Mouse (Mus musculus) forebrain, embryonic 14.5 days (tissue): Measurements from ENCODE around the gene Cdk17. TPM values are rescaled to one million over a fixed set of nuclear protein-coding genes. Genes with fewer than 3 reads are reported as not detected.

Experiments
- ATAC-seq: fragments of 200-750 bp; cut with Nextera tagmentation; 2 replicates; pipeline ENCODE4 v1.8.0; 2017; ENCODE audit warnings: mild to moderate bottlenecking, moderate library complexity
- DNase-seq: peaks from one replicate; pipeline ENCODE4 v3.0.0-alpha.2; 2015; ENCODE audit warnings: low spot score
- H3K27ac ChIP-seq: fragments of 300-500 bp; sonication (generic); 2 replicates; pipeline ENCODE4 v1.5.1; 2014; ENCODE audit warnings: low read depth, mild to moderate bottlenecking, control low read depth, low read length, moderate library complexity
- H3K27me3 ChIP-seq: fragments of 300-500 bp; sonication (generic); replicated peaks from 2 replicates; pipeline ENCODE4 v1.6.1; 2014; ENCODE audit warnings: low read length, control low read depth, mixed read lengths; ENCODE audit not compliant: control insufficient read depth, insufficient read depth
- H3K36me3 ChIP-seq: fragments of 300-500 bp; sonication (generic); 2 replicates; pipeline ENCODE4 v1.6.1; 2014; ENCODE audit warnings: low read length, control low read depth; ENCODE audit not compliant: control insufficient read depth, insufficient read depth
- H3K4me1 ChIP-seq: fragments of 300-500 bp; sonication (generic); 2 replicates; pipeline ENCODE4 v1.6.1; 2014; ENCODE audit warnings: antibody characterized with exemption, low read length, control low read depth; ENCODE audit not compliant: control insufficient read depth, insufficient read depth
- H3K4me2 ChIP-seq: fragments of 300-500 bp; sonication (generic); 2 replicates; pipeline ENCODE4 v1.6.1; 2014; ENCODE audit warnings: mild to moderate bottlenecking, control low read depth, low read length
- H3K4me3 ChIP-seq: fragments of 300-500 bp; sonication (generic); 2 replicates; pipeline ENCODE4 v1.5.1; 2014; ENCODE audit warnings: low read depth, low read length, control low read depth
- H3K9ac ChIP-seq: fragments of 300-500 bp; sonication (generic); 2 replicates; pipeline ENCODE4 v1.6.1; 2014; ENCODE audit warnings: mild to moderate bottlenecking, low read length, control low read depth, moderate library complexity
- H3K9me3 ChIP-seq: fragments of 300-500 bp; sonication (generic); replicated peaks from 2 replicates; pipeline ENCODE4 v1.6.1; 2016; ENCODE audit warnings: low read length, control low read depth, mixed read lengths; ENCODE audit not compliant: control insufficient read depth
- WGBS: fragments of 180-500 bp; shearing (Covaris S2); extraction: QIAGEN DNeasy Blood & Tissue Kit; methylation state at CpG from one replicate; pipeline ENCODE4 v1.1.7; 2014; 5-methylcytosine and 5-hydroxymethylcytosine counted together
- polyA plus RNA-seq: library from polyadenylated mRNA; unstranded; fragments of >200 nt; fragmentation: Nextera tagmentation; extraction: Ambion mirVana; gene quantifications from 2 replicates; pipeline ENCODE4 v1.2.1, GENCODE M21; 2014

Gene Cdk17
- polyA plus RNA-seq, 1 experiment from 2014 or later, result 52.5 TPM

GRCm38 (mm10) chr10:93285489-93285888 lies 124.8 kb downstream of the Cdk17 start:
- Histone ChIP-seq H3K4me1 (peaks cover 4% of the 10 kb centered on the region; the same call in 1 of the 2 replicates), H3K36me3 (no peaks in the 10 kb centered on the region), H3K9me3 (no peaks in the 10 kb centered on the region), H3K27ac (no peak overlapping the region), H3K27me3 (no peaks in the 10 kb centered on the region), H3K9ac (no peak overlapping the region), H3K4me3 (no peak overlapping the region), H3K4me2 (no peak overlapping the region)
- no peak for DNase-seq
- ATAC-seq, result no peak
- 91% methylated on average over 5 of the region's 5 CpGs for WGBS

DNA sequence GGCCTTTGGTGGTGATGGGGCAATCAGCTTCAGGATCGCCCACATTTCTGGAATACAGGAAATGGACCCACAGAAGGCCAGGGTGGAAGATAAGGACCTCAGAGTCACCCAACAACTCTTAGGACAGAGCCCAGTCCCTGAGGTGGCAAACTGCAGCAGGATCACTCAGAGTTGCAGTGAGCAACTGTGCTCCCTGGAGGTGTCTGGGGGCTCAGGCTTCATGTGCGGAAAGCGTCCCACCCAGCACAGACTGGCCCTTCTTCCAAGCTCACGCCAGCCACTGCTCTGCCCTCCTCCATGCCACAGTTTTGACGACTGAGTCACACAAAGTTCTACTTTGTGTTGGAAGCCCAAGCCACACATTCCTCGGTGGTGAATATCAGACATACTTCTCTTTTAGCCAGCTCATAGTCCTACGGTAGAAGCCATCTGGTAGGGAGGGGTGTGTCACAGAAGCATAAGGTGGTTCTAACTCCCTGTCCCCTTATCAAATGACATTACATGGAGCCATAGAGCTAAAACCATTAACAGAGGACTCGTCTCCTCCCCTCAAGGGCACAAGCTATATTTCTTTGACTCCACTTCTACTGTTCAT lies 127.0 kb downstream of the Cdk17 start:
- Histone ChIP-seq H3K27ac (no peak overlapping the region), H3K36me3 (no peaks in the 10 kb centered on the region), H3K9me3 (no peaks in the 10 kb centered on the region), H3K4me1 (no peaks in the 10 kb centered on the region; the same call in 1 of the 2 replicates), H3K27me3 (no peaks in the 10 kb centered on the region), H3K4me3 (no peak overlapping the region), H3K4me2 (no peak overlapping the region), H3K9ac (no peak overlapping the region)
- ATAC-seq (no peak), DNase-seq (no peak)
- 89% methylated on average over 8 of the region's 8 CpGs for WGBS

DNA sequence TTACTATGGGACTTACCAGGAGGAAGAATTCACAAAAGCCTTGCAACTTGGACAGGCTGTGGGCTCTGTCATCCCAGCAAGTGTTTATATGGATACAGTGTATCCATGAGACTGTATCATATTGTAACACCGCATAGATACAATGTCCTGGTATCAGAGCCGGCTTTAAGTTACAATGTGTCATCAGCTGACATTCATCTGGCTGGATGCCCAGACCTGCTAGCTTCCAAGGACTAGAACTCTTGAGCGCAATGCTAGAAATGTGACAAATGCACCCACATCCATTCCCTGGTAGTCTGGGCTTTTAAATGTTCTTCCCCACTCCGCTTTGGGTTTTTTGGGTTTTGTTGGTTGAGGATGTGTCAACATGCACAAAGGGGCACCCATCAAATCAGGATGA lies 127.7 kb downstream of the Cdk17 start:
- no peaks in the 10 kb centered on the region for H3K9me3 ChIP-seq
- H3K4me3 ChIP-seq, result no peak overlapping the region
- H3K36me3 ChIP-seq, result no peaks in the 10 kb centered on the region
- H3K9ac ChIP-seq, result no peak overlapping the region
- no peaks in the 10 kb centered on the region; the same call in 1 of the 2 replicates for H3K4me1 ChIP-seq
- 55% methylated on average over 4 of the region's 4 CpGs for WGBS
- H3K27me3 ChIP-seq, result no peaks in the 10 kb centered on the region
- DNase-seq, result peak; percentile 74
- H3K27ac ChIP-seq, result no peak overlapping the region
- no peak for ATAC-seq
- H3K4me2 ChIP-seq, result no peak overlapping the region

DNA sequence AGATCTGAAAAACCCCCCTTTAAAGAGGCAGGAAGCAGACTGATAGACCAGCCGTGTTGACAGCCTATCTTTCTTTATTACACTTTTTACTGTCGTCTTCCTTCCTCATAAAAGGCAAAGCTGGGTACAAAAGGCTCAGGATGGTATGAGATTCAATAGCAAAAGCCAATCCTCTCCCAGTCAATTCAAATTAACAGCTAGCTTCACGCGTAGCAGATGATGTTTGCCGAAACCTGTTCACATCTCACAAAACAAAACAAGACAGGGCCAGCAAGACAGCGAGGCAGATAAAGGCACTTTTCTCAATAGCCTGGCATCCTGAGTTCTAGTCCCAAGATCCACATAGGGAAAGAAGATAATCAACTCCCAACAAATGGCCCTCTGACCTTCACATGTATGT lies 128.7 kb downstream of the Cdk17 start:
- Histone ChIP-seq H3K4me3 (no peak overlapping the region), H3K27me3 (no peaks in the 10 kb centered on the region), H3K4me1 (peaks cover 2% of the 10 kb centered on the region; the same call in 1 of the 2 replicates), H3K36me3 (no peaks in the 10 kb centered on the region), H3K27ac (no peak overlapping the region), H3K9ac (no peak overlapping the region), H3K9me3 (no peaks in the 10 kb centered on the region), H3K4me2 (no peak overlapping the region)
- ATAC-seq (peak; percentile 63; the same call in 1 of the 2 replicates), DNase-seq (peak; percentile 70)
- 62% methylated on average over 6 of the region's 6 CpGs for WGBS

DNA sequence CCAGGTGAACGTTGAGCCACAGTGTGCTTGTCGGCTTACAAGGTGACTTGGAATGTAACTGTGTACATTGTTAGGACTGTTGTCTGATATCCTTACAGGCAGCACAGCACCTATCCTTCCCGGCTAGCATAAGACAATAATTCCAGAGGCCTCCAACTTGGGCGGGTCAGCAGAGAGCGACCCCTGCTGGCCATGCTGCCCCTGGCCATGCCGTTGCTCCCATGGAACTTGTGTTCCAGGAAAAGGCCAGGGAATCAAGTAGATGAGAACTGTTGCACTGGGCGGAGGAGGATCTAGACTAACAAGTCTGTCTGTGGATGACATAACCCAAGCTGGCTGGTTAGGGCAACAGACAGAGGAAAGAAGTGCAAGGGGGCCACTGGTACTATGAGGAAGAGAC lies 130.7 kb downstream of the Cdk17 start:
- Histone ChIP-seq H3K4me1 (peaks cover 3% of the 10 kb centered on the region; the same call in 1 of the 2 replicates), H3K4me2 (no peak overlapping the region), H3K4me3 (no peak overlapping the region), H3K9me3 (no peaks in the 10 kb centered on the region), H3K9ac (no peak overlapping the region), H3K27me3 (no peaks in the 10 kb centered on the region), H3K36me3 (no peaks in the 10 kb centered on the region), H3K27ac (no peak overlapping the region)
- WGBS, result 32% methylated on average over 7 of the region's 7 CpGs
- DNase-seq (peak; percentile 62), ATAC-seq (peak; percentile 49)

- Histone ChIP-seq H3K4me1 (peaks cover 3% of the 10 kb centered on the region; the same call in 1 of the 2 replicates), H3K36me3 (no peaks in the 10 kb centered on the region), H3K9ac (no peak overlapping the region), H3K4me3 (no peak overlapping the region), H3K9me3 (no peaks in the 10 kb centered on the region), H3K4me2 (no peak overlapping the region), H3K27ac (no peak overlapping the region), H3K27me3 (no peaks in the 10 kb centered on the region)
- 3% methylated on average over 6 of the region's 6 CpGs for WGBS
- ATAC-seq, result peak; percentile 32; the same call in 1 of the 2 replicates
- peak; percentile 93 for DNase-seq
Observed at GRCm38 (mm10) chr10:93291843-93292242, 131.2 kb downstream of the Cdk17 start.

DNA sequence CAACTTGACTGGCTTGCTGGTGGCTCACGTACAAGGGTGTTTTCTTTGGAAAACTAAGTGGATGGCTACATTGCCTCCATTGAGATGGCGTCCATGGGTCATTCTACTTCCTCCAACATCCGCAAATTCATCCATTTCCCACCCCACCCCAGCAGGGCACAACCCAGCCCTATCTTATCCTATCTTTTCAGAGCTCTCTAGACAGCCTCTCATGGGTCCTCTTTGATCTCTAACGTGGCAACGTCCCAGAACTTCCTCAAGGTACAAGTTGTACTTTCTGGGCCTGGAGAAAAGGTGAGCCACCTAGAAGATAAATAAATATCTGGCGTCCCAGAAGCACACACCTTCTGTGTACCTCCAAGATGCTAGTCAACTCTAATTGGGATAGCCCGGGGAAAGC lies 132.9 kb downstream of the Cdk17 start:
- no peak for ATAC-seq
- H3K4me3 ChIP-seq, result no peak overlapping the region
- no peak for DNase-seq
- H3K9ac ChIP-seq, result no peak overlapping the region
- H3K4me1 ChIP-seq, result peaks cover 3% of the 10 kb centered on the region; the same call in 1 of the 2 replicates
- H3K27me3 ChIP-seq, result no peaks in the 10 kb centered on the region
- WGBS, result 85% methylated on average over 7 of the region's 7 CpGs
- no peak overlapping the region for H3K27ac ChIP-seq
- no peaks in the 10 kb centered on the region for H3K36me3 ChIP-seq
- no peaks in the 10 kb centered on the region for H3K9me3 ChIP-seq
- no peak overlapping the region for H3K4me2 ChIP-seq

GRCm38 (mm10) chr10:93294547-93295219 lies 134.0 kb downstream of the Cdk17 start:
- H3K4me3 ChIP-seq, result no peak overlapping the region
- no peak for ATAC-seq
- WGBS, result 73% methylated on average over 20 of the region's 20 CpGs
- no peaks in the 10 kb centered on the region for H3K27me3 ChIP-seq
- H3K4me1 ChIP-seq, result peaks cover 3% of the 10 kb centered on the region; the same call in 1 of the 2 replicates
- no peaks in the 10 kb centered on the region for H3K36me3 ChIP-seq
- H3K27ac ChIP-seq, result no peak overlapping the region
- DNase-seq, result no peak
- H3K4me2 ChIP-seq, result no peak overlapping the region
- H3K9me3 ChIP-seq, result no peaks in the 10 kb centered on the region
- no peak overlapping the region for H3K9ac ChIP-seq

- Histone ChIP-seq H3K4me1 (peaks cover 3% of the 10 kb centered on the region; the same call in 1 of the 2 replicates), H3K27me3 (no peaks in the 10 kb centered on the region), H3K9ac (no peak overlapping the region), H3K4me2 (no peak overlapping the region), H3K4me3 (no peak overlapping the region), H3K9me3 (no peaks in the 10 kb centered on the region), H3K27ac (no peak overlapping the region), H3K36me3 (no peaks in the 10 kb centered on the region)
- 37% methylated on average over 5 of the region's 5 CpGs for WGBS
- ATAC-seq (no peak), DNase-seq (no peak)
Observed at GRCm38 (mm10) chr10:93297774-93298173, 137.1 kb downstream of the Cdk17 start.
